Comparison of ENCODE assay signal across 1 mouse cellular context in the genomic region with DNA sequence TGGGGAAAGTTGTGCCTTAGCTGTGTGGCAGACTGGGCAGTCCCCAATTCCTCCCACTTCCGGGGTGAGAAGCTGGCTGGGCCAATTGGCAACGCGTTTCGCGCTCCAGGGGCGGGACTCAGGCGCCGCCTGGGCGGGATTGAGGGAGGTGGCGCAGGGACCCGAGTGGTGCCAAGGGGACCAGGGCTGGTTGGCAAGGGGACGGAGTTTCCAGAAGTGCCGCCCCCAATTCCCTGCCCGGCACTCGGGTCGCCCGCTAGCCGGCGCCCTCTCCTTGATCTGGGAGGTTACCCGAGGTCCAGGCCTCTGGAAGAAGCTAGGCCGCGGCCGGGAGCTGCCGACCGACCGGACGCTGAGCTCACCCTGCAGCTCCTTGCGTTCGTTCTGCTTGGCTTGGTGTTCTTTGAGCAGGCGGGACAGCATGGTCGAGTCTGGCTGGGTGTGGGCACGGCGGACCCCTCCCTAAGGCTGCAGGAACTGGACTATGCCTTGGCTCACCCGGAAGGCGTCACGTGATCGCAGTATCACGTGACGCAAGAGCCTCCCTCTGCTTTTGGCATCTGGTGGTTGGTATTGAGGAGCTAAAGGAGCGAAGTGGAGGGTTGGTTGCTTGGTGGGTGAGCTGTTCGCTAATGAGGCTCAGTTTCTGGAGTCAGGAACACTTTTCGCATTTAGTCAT.
A peak's percentile ranks its signal among the peaks of the same experiment; 100 is the strongest.
TF ChIP-seq lines count a peak whose summit lies in the region.

No protein-coding gene starts in this region.

TF ChIP-seq in MEL, 35 proteins besides CTCF, POLR2A, EP300 and RAD21:
- TF ChIP-seq MYB (IDR thresholded peaks at IDR 0.05; ENCODE audit: low read depth, low read length) (no peak), JUND (IDR thresholded peaks at IDR 0.05; ENCODE audit: low read depth, low read length) (no peak), USF2 (IDR thresholded peaks at IDR 0.05; ENCODE audit: borderline replicate concordance in 1 of 2, insufficient read depth in 1 of 2, low read depth in 1 of 2, low read length in 2 of 2) (peak; percentile 98 to 100), BHLHE40 (IDR thresholded peaks at IDR 0.05; ENCODE audit: borderline replicate concordance, low read depth, low read length) (peak; percentile 83), CHD1 (IDR thresholded peaks at IDR 0.05; ENCODE audit: low read depth, low read length) (no peak), MYC (IDR thresholded peaks at IDR 0.05; ENCODE audit: low read depth, low read length) (no peak), SIN3A (IDR thresholded peaks at IDR 0.05; ENCODE audit: low read length) (peak; percentile 99), NRF1 (IDR thresholded peaks at IDR 0.05; ENCODE audit: insufficient read depth, low read depth, low read length, poor library complexity, severe bottlenecking) (peak; percentile 33; the same call in 1 of the 2 replicates), NELFE (IDR thresholded peaks at IDR 0.05; ENCODE audit: low read depth, low read length) (peak; percentile 56), ETS1 (IDR thresholded peaks at IDR 0.05; ENCODE audit: low read depth, low read length) (0 out of 2 replicates have a peak, but pooled peaks have one; percentile 11), GABPA (IDR thresholded peaks at IDR 0.05; ENCODE audit: low read depth, low read length) (no peak), ZKSCAN1 (IDR thresholded peaks at IDR 0.05; ENCODE audit: low read depth, low read length) (no peak), ZMIZ1 (IDR thresholded peaks at IDR 0.05; ENCODE audit: low read depth, low read length) (peak; percentile 80), USF1 (IDR thresholded peaks at IDR 0.05; ENCODE audit: low read depth, low read length) (peak; percentile 99), UBTF (IDR thresholded peaks at IDR 0.05; ENCODE audit: borderline replicate concordance, insufficient read depth, low read depth, low read length) (0 out of 2 replicates have a peak, but pooled peaks have one; percentile 78), TAL1 (IDR thresholded peaks at IDR 0.05; ENCODE audit: low read length) (no peak), MAFK (IDR thresholded peaks at IDR 0.05; ENCODE audit: borderline replicate concordance, low read depth, low read length) (no peak), SMC3 (IDR thresholded peaks at IDR 0.05; ENCODE audit: low read depth, low read length) (no peak), TBP (IDR thresholded peaks at IDR 0.05; ENCODE audit: low read depth, low read length) (peak; percentile 45; the same call in 1 of the 2 replicates), ZC3H11A (IDR thresholded peaks at IDR 0.05; ENCODE audit: low read depth, low read length) (no peak), HCFC1 (IDR thresholded peaks at IDR 0.05; ENCODE audit: low read depth, low read length) (peak; percentile 77), MAX (IDR thresholded peaks at IDR 0.05; ENCODE audit: low read length) (peak; percentile 96), CHD2 (IDR thresholded peaks at IDR 0.05; ENCODE audit: low read length) (no peak), MXI1 (IDR thresholded peaks at IDR 0.05; ENCODE audit: low read depth, low read length) (peak; percentile 77), MAZ (IDR thresholded peaks at IDR 0.05; ENCODE audit: low read depth, low read length) (0 out of 2 replicates have a peak, but pooled peaks have one; percentile 58), ELF1 (IDR thresholded peaks at IDR 0.05; ENCODE audit: low read depth, low read length) (peak; percentile 96)
TF ChIP-seq in MEL: peak in this region for 15.
